Mouse (Mus musculus) hindbrain, postnatal 0 days (tissue): ENCODE results near the gene Asna1. TPM values are rescaled to one million over a fixed set of nuclear protein-coding genes. Genes with fewer than 3 reads are reported as not detected.
A peak's percentile ranks its signal among the peaks of the same experiment; 100 is the strongest.

Experiments
- ATAC-seq: fragments of 200-750 bp; cut with Nextera tagmentation; 2 replicates; pipeline ENCODE4 v1.8.0; 2017; ENCODE audit warnings: mild to moderate bottlenecking, moderate TSS enrichment, moderate library complexity
- DNase-seq: peaks from one replicate; pipeline ENCODE4 v3.0.0-alpha.2; 2015; ENCODE audit warnings: low spot score
- H3K27ac ChIP-seq: fragments of 300-500 bp; sonication (generic); 2 replicates; pipeline ENCODE4 v1.5.1; 2014; ENCODE audit warnings: mild to moderate bottlenecking
- H3K27me3 ChIP-seq: fragments of 300-500 bp; sonication (generic); 2 replicates; pipeline ENCODE4 v1.6.1; 2014; ENCODE audit warnings: low read length, mixed read lengths; ENCODE audit not compliant: insufficient read depth
- H3K36me3 ChIP-seq: fragments of 300-500 bp; sonication (generic); 2 replicates; pipeline ENCODE4 v1.6.1; 2014; ENCODE audit warnings: low read length, mixed read lengths; ENCODE audit not compliant: insufficient read depth
- H3K4me1 ChIP-seq: fragments of 300-500 bp; sonication (generic); 2 replicates; pipeline ENCODE4 v1.6.1; 2014; ENCODE audit warnings: antibody characterized with exemption, low read length, mixed read lengths; ENCODE audit not compliant: insufficient read depth
- H3K4me2 ChIP-seq: fragments of 300-500 bp; sonication (generic); 2 replicates; pipeline ENCODE4 v1.6.1; 2014; ENCODE audit warnings: low read depth, mild to moderate bottlenecking, low read length, moderate library complexity, mixed read lengths
- H3K4me3 ChIP-seq: fragments of 300-500 bp; sonication (generic); 2 replicates; pipeline ENCODE4 v1.5.1; 2014; ENCODE audit warnings: low read length
- H3K9ac ChIP-seq: fragments of 300-500 bp; sonication (generic); replicated peaks from 2 replicates; pipeline ENCODE4 v1.6.1; 2014; ENCODE audit warnings: mild to moderate bottlenecking, low read length, moderate library complexity, mixed read lengths
- H3K9me3 ChIP-seq: fragments of 300-500 bp; sonication (generic); 2 replicates; pipeline ENCODE4 v1.6.1; 2016; ENCODE audit warnings: low read length, mixed read lengths
- CTCF ChIP-seq: IDR thresholded peaks from 2 replicates; pipeline ENCODE4 v1.5.1; 2016; ENCODE audit warnings: antibody characterized with exemption, control low read depth, low read depth
- WGBS: fragments of 180-500 bp; shearing (Covaris S2); extraction: QIAGEN DNeasy Blood & Tissue Kit; methylation state at CpG from one replicate; pipeline ENCODE4 v1.1.7; 2014; 5-methylcytosine and 5-hydroxymethylcytosine counted together
- polyA plus RNA-seq: library from polyadenylated mRNA; unstranded; fragments of >200 nt; fragmentation: Nextera tagmentation; extraction: Ambion mirVana; gene quantifications from 2 replicates; pipeline ENCODE4 v1.2.1, GENCODE M21; 2015
- total RNA-seq: library from RNA; depleted of rRNA; stranded (reverse); fragments of >200 nt; gene quantifications from 2 replicates; pipeline ENCODE4 v1.2.3, GENCODE M21; 2014

Gene Asna1
- total and polyA plus RNA-seq, 2 experiments from 2014 or later = 150 to 165 TPM

- Histone ChIP-seq H3K27me3 (peaks cover 16% of the 10 kb centered on the region; the same call in 1 of the 2 replicates), H3K4me3 (peak overlapping the region; percentile 28), H3K27ac (no peak overlapping the region), H3K9me3 (no peaks in the 10 kb centered on the region), H3K4me2 (peak overlapping the region; percentile 56), H3K4me1 (no peaks in the 10 kb centered on the region), H3K36me3 (peaks cover 9% of the 10 kb centered on the region), H3K9ac (no peak overlapping the region)
- DNase-seq (peak; percentile 89), ATAC-seq (peak; percentile 79)
- TF ChIP-seq CTCF = peak; percentile 81
- WGBS = 10% methylated on average over 26 of the region's 26 CpGs
These were observed 11.7 kb downstream of the Asna1 start for GRCm38 (mm10) chr8:85013230-85013840.

DNA sequence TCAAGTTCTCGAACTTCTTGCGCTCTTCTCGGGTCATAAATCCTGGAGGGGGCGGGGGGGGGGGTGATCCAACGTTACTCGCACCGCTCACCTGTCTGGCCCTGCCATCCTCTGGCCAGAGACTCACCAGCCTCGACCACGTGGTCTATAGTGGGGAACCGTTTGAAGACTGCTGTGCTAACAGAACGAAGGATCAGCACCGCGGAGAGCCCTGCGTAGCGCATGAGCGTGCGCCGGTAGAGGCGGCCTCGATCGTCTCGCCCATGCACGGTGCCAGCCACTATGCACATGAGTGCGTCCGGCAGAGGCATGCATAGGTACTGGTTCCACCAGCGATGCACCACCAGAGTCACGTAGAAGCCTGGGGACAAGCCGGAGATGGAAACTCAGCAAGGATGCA, 13.8 kb downstream of the Asna1 start:
- H3K9ac ChIP-seq = no peak overlapping the region
- ATAC-seq = no peak
- H3K9me3 ChIP-seq = no peaks in the 10 kb centered on the region
- WGBS = 16% methylated on average over 28 of the region's 28 CpGs
- H3K4me2 ChIP-seq = no peak overlapping the region
- no peak overlapping the region for H3K4me3 ChIP-seq
- H3K27ac ChIP-seq = no peak overlapping the region
- no peak for TF ChIP-seq CTCF
- H3K36me3 ChIP-seq = no peaks in the 10 kb centered on the region
- no peak for DNase-seq
- H3K4me1 ChIP-seq = no peaks in the 10 kb centered on the region
- peaks cover 21% of the 10 kb centered on the region for H3K27me3 ChIP-seq

DNA sequence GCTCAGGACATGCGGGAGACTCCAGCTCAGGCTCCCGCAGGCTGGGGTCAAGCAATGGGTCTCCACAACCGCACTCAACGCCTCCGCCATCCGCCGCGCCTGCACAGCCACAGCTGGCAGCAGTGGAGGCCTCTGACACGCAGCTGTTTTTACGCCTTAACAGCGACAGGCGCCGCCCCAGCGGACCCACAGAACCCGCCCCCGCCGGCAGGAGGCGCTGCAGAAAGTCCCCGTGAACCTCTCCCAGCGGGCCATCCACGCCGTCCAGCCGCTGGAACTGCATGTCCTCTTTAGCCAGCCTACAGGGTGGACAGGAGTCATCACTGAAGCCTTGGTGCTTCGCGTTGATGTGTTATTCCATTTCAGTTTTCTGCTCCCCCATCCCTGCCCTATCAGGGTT, 17.4 kb downstream of the Asna1 start:
- DNase-seq (no peak), ATAC-seq (no peak)
- peaks cover 16% of the 10 kb centered on the region for H3K27me3 ChIP-seq
- no peaks in the 10 kb centered on the region for H3K4me1 ChIP-seq
- H3K4me3 ChIP-seq = no peak overlapping the region
- no peak overlapping the region for H3K27ac ChIP-seq
- TF ChIP-seq CTCF = peak; percentile 48
- peaks cover 3% of the 10 kb centered on the region; the same call in 1 of the 2 replicates for H3K36me3 ChIP-seq
- H3K9ac ChIP-seq = no peak overlapping the region
- no peaks in the 10 kb centered on the region for H3K9me3 ChIP-seq
- no peak overlapping the region for H3K4me2 ChIP-seq
- WGBS = 25% methylated on average over 25 of the region's 25 CpGs

GRCm38 (mm10) chr8:84997649-84998295, 27.3 kb downstream of the Asna1 start:
- H3K4me1 ChIP-seq = peaks cover 6% of the 10 kb centered on the region; the same call in 1 of the 2 replicates
- no peaks in the 10 kb centered on the region for H3K27me3 ChIP-seq
- H3K9ac ChIP-seq = peak overlapping the region; percentile 38; the same call in 1 of the 2 replicates
- 4% methylated on average over 19 of the region's 19 CpGs for WGBS
- peak overlapping the region; percentile 37 for H3K4me2 ChIP-seq
- ATAC-seq = peak; percentile 86
- peak; percentile 95 for TF ChIP-seq CTCF
- H3K4me3 ChIP-seq = no peak overlapping the region
- H3K27ac ChIP-seq = 0 out of 2 replicates have a peak overlapping the region, but pooled peaks have one; percentile 11
- peak; percentile 93 for DNase-seq
- H3K9me3 ChIP-seq = no peaks in the 10 kb centered on the region
- peaks cover 3% of the 10 kb centered on the region; the same call in 1 of the 2 replicates for H3K36me3 ChIP-seq

DNA sequence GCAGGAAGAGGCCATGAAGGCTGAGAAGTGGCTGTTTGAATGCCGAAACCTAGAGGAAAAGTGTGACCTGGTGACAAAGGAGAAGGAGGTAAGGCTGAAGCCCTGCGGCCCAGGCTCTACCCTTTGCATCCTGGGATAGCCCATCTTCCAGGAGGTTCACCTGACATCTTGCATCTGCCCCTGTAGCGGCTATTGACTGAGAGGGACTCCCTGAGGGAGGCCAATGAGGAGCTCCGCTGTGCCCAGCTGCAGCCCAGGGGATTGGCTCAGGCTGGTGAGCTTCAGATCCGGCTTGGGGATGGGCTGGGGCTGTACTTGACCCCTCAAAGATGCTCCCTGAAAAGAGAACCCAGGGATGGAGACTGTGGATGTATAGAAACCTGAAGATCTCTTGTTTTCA, 28.1 kb downstream of the Asna1 start:
- H3K4me3 ChIP-seq = no peak overlapping the region
- peaks cover 6% of the 10 kb centered on the region; the same call in 1 of the 2 replicates for H3K4me1 ChIP-seq
- DNase-seq (no peak), ATAC-seq (no peak)
- no peaks in the 10 kb centered on the region for H3K36me3 ChIP-seq
- no peaks in the 10 kb centered on the region for H3K27me3 ChIP-seq
- H3K9me3 ChIP-seq = no peaks in the 10 kb centered on the region
- H3K9ac ChIP-seq = no peak overlapping the region
- TF ChIP-seq CTCF = no peak
- H3K4me2 ChIP-seq = no peak overlapping the region
- 81% methylated on average over 5 of the region's 5 CpGs for WGBS
- no peak overlapping the region for H3K27ac ChIP-seq

- 0 out of 2 replicates have a peak overlapping the region, but pooled peaks have one; percentile 13 for H3K4me2 ChIP-seq
- no peak overlapping the region for H3K27ac ChIP-seq
- H3K9ac ChIP-seq = no peak overlapping the region
- H3K4me1 ChIP-seq = peaks cover 12% of the 10 kb centered on the region; the same call in 1 of the 2 replicates
- H3K36me3 ChIP-seq = no peaks in the 10 kb centered on the region
- ATAC-seq (no peak), DNase-seq (peak; percentile 53)
- TF ChIP-seq CTCF = no peak
- no peaks in the 10 kb centered on the region for H3K9me3 ChIP-seq
- H3K27me3 ChIP-seq = no peaks in the 10 kb centered on the region
- 28% methylated on average over 25 of the region's 25 CpGs for WGBS
- H3K4me3 ChIP-seq = no peak overlapping the region
These were observed 29.4 kb downstream of the Asna1 start for GRCm38 (mm10) chr8:84995680-84996079.

DNA sequence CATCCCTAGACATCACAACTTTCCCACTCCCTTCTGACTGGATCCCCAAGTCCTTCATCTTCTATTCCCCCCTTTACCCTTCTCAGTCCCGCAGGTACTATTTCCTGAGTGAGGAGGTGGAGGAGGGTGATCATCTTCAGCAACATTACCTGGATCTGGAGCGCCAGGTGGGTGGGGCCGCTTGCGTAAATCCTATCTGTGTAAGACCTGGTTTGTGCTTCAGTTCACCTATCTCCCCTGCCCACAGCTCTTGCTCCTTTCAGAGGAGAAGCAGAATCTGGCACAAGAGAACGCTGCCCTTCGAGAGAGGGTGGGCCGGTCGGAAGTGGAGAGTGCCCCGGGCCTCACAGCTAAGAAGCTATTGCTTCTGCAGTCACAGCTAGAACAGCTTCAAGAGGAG, 30.7 kb downstream of the Asna1 start:
- no peak overlapping the region for H3K4me2 ChIP-seq
- H3K4me1 ChIP-seq = peaks cover 12% of the 10 kb centered on the region; the same call in 1 of the 2 replicates
- H3K9me3 ChIP-seq = no peaks in the 10 kb centered on the region
- no peak for TF ChIP-seq CTCF
- ATAC-seq (no peak), DNase-seq (no peak)
- 96% methylated on average over 9 of the region's 9 CpGs for WGBS
- no peak overlapping the region for H3K27ac ChIP-seq
- H3K27me3 ChIP-seq = no peaks in the 10 kb centered on the region
- H3K4me3 ChIP-seq = no peak overlapping the region
- H3K36me3 ChIP-seq = no peaks in the 10 kb centered on the region
- no peak overlapping the region for H3K9ac ChIP-seq
